Mouse (Mus musculus): ENCODE measurements around the gene Mettl11b. TPM values are rescaled to one million over a fixed set of nuclear protein-coding genes. Genes with fewer than 3 reads are reported as not detected.

Mettl11b gene
- total and polyA plus RNA-seq, 3 experiments = 0.53 to 3.4 (median 2.3) TPM

DNA sequence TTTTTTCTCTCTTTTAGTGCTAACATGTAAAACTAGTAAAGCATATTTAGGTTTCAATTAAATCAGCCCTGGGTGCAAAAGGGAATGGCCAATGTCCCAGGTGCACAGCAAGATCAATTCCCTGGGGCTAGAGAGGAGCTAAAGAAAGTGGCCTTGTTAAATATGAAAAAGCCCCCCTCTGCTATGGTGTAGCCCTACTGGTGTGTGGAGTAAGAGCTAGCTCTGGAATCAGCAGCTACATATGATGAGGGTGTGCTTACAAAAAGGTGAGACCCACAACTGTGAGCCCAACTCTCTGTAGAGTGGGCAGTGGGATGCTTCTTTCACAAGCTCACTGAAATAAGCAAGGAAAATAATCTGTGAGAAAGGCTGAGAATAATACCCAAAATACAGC lies 66.5 kb downstream of the Mettl11b start:
- intact Hi-C loops (cut with DNase I) = no loop called here
- no peak for DNase-seq
- Histone ChIP-seq H3K27ac (no peak overlapping the region), H3K27me3 (ENCODE audit: control insufficient read depth, insufficient read depth, low read length) (no peaks in the 10 kb centered on the region), H3K4me1 (ENCODE audit: control insufficient read depth, insufficient read depth, low read length) (no peaks in the 10 kb centered on the region), H3K9ac (ENCODE audit: low read depth, low read length) (no peak overlapping the region), H3K4me3 (no peak overlapping the region), H3K79me2 (replicated peaks; ENCODE audit: control insufficient read depth, insufficient read depth, low read length) (no peaks in the 10 kb centered on the region), H3K36me3 (ENCODE audit: control insufficient read depth, insufficient read depth, low read length) (no peaks in the 10 kb centered on the region)
- TF ChIP-seq EP300 (IDR thresholded peaks at IDR 0.05; ENCODE audit: insufficient read depth, low read depth, low read length) = no peak

DNA sequence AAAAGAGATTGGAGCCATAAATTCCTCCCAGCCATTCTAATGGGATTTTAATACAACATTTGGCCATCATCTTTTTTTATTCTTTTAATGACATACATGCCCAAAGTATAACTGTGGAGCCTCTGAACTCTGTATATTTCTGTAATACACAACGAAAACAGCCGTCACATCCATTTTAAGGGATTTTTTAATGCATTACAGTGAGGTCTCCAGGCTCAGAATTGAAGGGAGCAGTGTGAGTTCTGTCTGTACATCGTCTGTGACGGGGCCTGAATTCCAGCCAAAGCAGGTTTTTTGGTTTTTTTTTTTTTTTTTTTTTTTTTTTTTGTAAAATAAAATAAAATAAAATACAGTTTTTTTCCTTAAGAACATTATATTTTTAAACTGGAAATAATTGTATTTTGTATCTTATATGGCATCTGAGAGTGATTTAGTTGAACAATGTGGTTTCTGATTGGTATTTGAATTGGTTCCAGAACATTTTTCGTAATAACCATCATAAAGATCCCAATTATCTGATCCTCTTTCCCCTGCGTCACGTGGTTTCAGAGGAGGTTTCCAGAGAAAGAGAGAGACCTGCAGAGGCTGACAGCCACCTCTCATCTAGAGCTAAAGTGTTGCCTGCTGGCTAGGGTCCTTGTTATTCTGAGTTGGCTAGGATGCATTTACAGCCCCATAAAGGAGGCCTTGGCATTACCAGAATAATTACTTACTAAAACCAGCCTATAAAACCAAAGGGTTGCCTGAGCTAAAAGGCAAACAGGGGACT lies 67.1 kb downstream of the Mettl11b start:
- intact Hi-C loops (cut with DNase I) = no loop called here
- Histone ChIP-seq H3K27ac (no peak overlapping the region), H3K4me1 (ENCODE audit: control insufficient read depth, insufficient read depth, low read length) (no peaks in the 10 kb centered on the region), H3K36me3 (ENCODE audit: control insufficient read depth, insufficient read depth, low read length) (no peaks in the 10 kb centered on the region), H3K79me2 (replicated peaks; ENCODE audit: control insufficient read depth, insufficient read depth, low read length) (no peaks in the 10 kb centered on the region), H3K27me3 (ENCODE audit: control insufficient read depth, insufficient read depth, low read length) (no peaks in the 10 kb centered on the region), H3K9ac (ENCODE audit: low read depth, low read length) (no peak overlapping the region), H3K4me3 (no peak overlapping the region)
- DNase-seq = no peak
- TF ChIP-seq EP300 (IDR thresholded peaks at IDR 0.05; ENCODE audit: insufficient read depth, low read depth, low read length) = no peak
- no peak for TF ChIP-seq POLR2A (IDR thresholded peaks at IDR 0.05; ENCODE audit: insufficient read depth, low read depth, low read length)
- TF ChIP-seq CTCF (IDR thresholded peaks at IDR 0.05) = no peak
- 72% methylated on average over 7 of the region's 7 CpGs for WGBS

DNA sequence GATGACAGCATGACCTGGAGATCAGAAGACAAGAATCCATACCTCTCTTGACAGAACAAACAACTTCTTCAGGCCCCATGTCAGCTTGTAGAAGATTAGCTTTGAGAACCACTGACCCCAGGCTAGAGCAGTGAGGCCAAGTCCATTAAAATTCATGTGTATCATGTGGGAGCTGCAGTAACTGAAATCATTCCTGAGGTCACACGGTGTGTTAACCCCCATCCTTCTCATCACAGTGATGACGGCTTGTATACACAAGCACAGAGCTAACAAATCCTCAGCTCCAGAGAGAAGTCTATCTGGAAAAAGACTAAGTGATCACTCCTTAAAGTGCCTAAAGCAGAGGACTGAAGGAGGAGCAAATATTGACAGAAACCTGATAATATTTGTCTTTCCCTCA lies 68.0 kb downstream of the Mettl11b start:
- no peaks in the 10 kb centered on the region for H3K4me1 ChIP-seq (ENCODE audit: control insufficient read depth, insufficient read depth, low read length)
- H3K27me3 ChIP-seq (ENCODE audit: control insufficient read depth, insufficient read depth, low read length) = no peaks in the 10 kb centered on the region
- intact Hi-C loops (cut with DNase I) = no loop called here
- DNase-seq = no peak
- no peak overlapping the region for H3K27ac ChIP-seq
- no peaks in the 10 kb centered on the region for H3K79me2 ChIP-seq (replicated peaks; ENCODE audit: control insufficient read depth, insufficient read depth, low read length)
- 51% methylated on average over 2 of the region's 2 CpGs for WGBS
- no peak for TF ChIP-seq EP300 (IDR thresholded peaks at IDR 0.05; ENCODE audit: insufficient read depth, low read depth, low read length)
- no peak overlapping the region for H3K9ac ChIP-seq (ENCODE audit: low read depth, low read length)
- H3K36me3 ChIP-seq (ENCODE audit: control insufficient read depth, insufficient read depth, low read length) = no peaks in the 10 kb centered on the region
- no peak overlapping the region for H3K4me3 ChIP-seq

DNA sequence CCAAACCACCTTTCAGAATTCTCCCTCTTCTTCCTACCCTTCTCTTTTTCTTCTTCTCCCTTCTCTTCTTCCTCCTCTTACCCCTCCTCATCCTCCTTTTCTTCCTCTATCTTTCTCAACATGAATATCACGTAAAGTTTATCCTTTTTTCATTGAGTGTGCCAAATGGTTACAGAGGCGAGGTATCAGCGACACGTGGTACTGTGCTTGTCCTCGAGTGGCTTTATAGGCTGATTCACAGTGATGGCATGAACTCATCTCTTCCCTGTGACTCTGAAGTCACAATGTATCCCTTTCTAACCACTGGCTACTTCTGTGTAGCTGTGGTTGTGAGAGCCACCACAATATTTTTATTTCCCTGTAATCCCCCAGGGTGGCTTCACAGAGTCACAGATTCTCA lies 68.6 kb downstream of the Mettl11b start:
- H3K9ac ChIP-seq (ENCODE audit: low read depth, low read length) = no peak overlapping the region

More for the DNA sequence above, 68.6 kb downstream of the Mettl11b start:
- no peaks in the 10 kb centered on the region for H3K36me3 ChIP-seq (ENCODE audit: control insufficient read depth, insufficient read depth, low read length)
- no peaks in the 10 kb centered on the region for H3K27me3 ChIP-seq (ENCODE audit: control insufficient read depth, insufficient read depth, low read length)
- DNase-seq = no peak
- no peak overlapping the region for H3K27ac ChIP-seq
- H3K4me1 ChIP-seq (ENCODE audit: control insufficient read depth, insufficient read depth, low read length) = no peaks in the 10 kb centered on the region
- WGBS = 85% methylated on average over 5 of the region's 5 CpGs
- intact Hi-C loops (cut with DNase I) = no loop called here
- H3K4me3 ChIP-seq = no peak overlapping the region
- no peaks in the 10 kb centered on the region for H3K79me2 ChIP-seq (replicated peaks; ENCODE audit: control insufficient read depth, insufficient read depth, low read length)
- no peak for TF ChIP-seq POLR2A (IDR thresholded peaks at IDR 0.05; ENCODE audit: insufficient read depth, low read depth, low read length)
- TF ChIP-seq CTCF (IDR thresholded peaks at IDR 0.05) = no peak
- TF ChIP-seq EP300 (IDR thresholded peaks at IDR 0.05; ENCODE audit: insufficient read depth, low read depth, low read length) = no peak

Other genes with a start within 250 kb of the Mettl11b start
- gene Kifap3, start 54.4 kb upstream of the Mettl11b start, total RNA-seq (2021) = 10 to 100 TPM; 19.2 to 21.3 TPM
- gene Kifap3, start 54.4 kb upstream of the Mettl11b start, polyA plus RNA-seq (2012; rRNA removed) = 6.5 and 12.3 TPM in 2 replicates
- 1 to 10 TPM; 4.3 to 5.3 TPM for gene Scyl3, start 203.9 kb upstream of the Mettl11b start, total RNA-seq (2021)
- 3.4 and 6.0 TPM in 2 replicates for gene Scyl3, start 203.9 kb upstream of the Mettl11b start, polyA plus RNA-seq (2012; rRNA removed)

Data from heart, adult 2 months (tissue).